Mouse (Mus musculus) kidney, adult 8-10 months (tissue): Measurements from ENCODE around the gene Mycbp2.

Experiments
- DNase-seq, 2 experiments: peaks; one replicate each; pipeline ENCODE4 v3.0.0; 2022

Gene Mycbp2

DNA sequence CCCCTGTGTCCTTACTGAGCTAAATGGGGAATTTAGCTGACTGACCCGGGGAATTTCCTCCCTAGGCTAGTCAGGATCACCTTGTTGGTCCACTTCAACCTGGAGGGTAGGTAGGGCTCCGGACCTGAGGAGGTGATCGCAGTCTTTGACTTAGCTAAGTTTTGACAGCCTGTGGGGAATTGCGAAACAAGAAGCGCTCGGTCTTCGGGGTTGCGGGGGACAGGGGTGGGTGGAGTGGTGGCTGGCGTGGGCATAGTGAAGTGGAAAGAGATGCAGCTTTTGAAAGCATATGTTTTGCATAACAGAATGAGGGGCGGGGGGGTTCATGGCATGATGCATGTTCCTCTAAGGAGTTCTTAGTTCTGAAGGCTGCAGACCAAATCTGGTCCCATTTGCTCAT, 275.8 kb downstream of the Mycbp2 start:
- DNase-seq = peak in 1 of 2 experiments; percentile 19

DNA sequence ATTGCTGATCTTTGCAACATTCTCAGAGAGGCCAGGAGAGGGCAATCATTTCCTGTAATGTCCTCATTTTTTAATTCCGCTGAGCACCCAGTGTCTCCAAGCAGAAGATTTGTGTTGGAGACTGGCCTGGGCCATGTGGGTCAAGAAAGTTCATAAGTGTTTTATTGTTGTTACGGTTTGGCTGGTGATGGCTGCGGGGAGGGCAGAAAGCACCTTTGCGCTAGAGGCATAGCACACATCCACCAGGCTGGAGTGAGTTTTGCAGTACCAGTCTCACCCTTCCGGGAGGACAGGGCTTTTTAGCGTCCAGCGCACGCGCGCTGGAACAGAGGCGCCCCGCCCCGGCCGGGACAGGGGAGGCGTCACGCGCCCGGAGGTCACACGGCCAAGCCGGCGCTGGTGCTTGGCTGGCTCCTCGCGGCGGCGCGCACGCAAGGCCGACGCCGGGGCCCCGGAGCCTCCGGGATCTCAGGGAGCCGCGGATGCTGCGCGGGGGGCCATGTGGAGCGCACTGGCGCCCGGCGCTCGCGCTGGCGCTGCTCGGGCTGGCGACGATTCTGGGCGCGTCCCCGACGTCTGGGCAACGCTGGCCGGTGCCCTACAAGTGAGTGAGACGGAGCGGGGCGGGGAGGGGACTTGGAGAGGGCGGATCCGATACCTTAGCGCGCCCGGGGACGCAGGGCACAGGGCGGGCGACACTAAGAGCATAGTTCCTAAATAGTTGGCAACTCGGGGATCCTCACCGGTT, 276.6 kb downstream of the Mycbp2 start, which contains the start of gene Cln5:
Cln5 (plus strand) TSS at position 353 of the 748 bp plus-strand sequence.
- DNase-seq = peak; percentile 94

DNA sequence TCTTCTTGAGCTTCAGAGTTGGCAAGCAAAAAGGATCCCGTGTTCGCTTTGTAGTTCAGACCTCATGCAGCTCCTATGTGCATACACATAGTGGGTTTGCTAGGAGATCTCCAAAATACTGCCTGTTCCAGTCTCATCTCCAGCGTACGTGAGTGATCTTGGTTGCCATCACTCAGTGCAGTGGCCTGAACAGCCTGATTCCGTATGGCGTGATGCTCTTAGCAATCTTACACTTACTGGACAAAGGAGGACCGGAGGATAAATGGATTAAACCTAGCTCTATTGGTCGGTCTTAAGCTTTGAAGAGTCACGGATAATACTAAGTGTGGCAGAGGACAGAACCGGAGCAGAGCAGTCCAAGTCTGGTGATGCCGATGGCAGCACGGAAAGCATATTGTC, 277.1 kb downstream of the Mycbp2 start:
- no peak for DNase-seq

DNA sequence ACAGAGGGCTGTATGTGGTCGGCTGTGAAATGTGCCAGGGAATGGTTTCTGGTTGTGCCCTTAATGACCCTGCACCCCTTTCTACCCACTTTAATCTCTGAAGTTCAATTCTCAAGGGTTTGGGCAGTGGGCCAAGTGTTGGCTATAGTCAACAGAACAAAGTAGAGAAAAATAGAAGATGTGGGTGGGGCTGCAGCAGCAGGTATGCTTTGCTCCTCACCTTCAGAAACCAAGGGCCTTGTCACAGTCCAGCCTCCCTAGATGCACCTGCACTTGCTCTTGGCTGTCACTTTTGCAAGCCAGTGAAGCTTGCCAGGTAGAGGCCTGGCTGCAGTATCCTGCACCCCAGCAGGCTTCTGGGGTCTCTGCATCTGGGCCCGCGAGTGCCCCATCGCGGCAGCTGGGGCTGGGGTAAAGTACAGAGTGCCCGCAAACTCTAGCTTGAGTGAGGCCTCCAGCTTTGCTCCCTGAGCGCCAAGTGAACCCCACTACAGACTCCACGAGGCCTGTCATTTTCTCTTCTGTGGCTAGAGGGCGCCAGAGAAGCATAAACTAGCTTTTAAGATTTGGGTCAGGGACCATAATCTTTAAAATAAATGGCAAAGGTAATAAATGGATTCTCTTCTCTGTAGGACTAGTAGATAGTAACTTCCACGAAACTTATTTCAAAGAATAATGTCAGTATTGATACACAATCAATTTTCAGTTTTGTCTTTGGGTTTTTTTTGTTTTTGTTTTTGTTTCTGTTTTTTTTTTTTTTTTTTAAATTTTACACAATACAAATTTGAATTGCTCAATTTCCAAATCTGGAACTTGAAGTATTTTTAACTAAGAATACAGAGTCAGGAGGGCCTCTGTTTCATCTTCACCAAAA, 281.1 kb downstream of the Mycbp2 start:
- peak; percentile 60 to 89 for DNase-seq
